Mouse (Mus musculus) left cerebral cortex, postnatal 36 days (tissue): ENCODE data around the gene Ttc28. TPM values are rescaled to one million over a fixed set of nuclear protein-coding genes. Genes with fewer than 3 reads are reported as not detected.

ENCODE experiments used
- DNase-seq, 2 experiments: peaks; one replicate each; pipeline ENCODE4 v3.0.0; 2021 to 2022; ENCODE audit warnings: low spot score in 2 of 2, mixed read lengths in 1 of 2
- intact Hi-C: fragments of 180-260 bp; cut with DNase I; formaldehyde crosslinking; loops from one replicate; pipeline ENCODE4 v1.15.1; 2025
- microRNA-seq: library from miRNA; unstranded; fragments of <30 nt; microRNA quantifications from one replicate; pipeline ENCODE4 v1.2.0, GENCODE M21; 2022
- total RNA-seq, 2 experiments: library from RNA; stranded (reverse); gene quantifications; 2 replicates each; pipeline ENCODE4 v1.2.3; 2021

Ttc28 gene
- total RNA-seq, 2 experiments from 2014 or later: 9.6 to 11.9 TPM

GRCm38 (mm10) chr5:111325813-111326212 lies 446.2 kb downstream of the Ttc28 start:
- DNase-seq: no peak
- intact Hi-C loops: no loop called here

GRCm38 (mm10) chr5:111327420-111327819 lies 447.8 kb downstream of the Ttc28 start:
- DNase-seq: no peak
- intact Hi-C loops: no loop called here

- no peak for DNase-seq
- intact Hi-C loops: loop anchor here (5.0 to 10.0 kb wide), 2 partner anchors 38 to 485 kb away; no protein-coding TSS in a partner anchor
Observed at GRCm38 (mm10) chr5:111329782-111330416, 450.3 kb downstream of the Ttc28 start.

GRCm38 (mm10) chr5:111330417-111331098 lies 451.0 kb downstream of the Ttc28 start, which contains the start of gene Pitpnb:
Gene Pitpnb (plus strand): TSS chr5:111330763.
- intact Hi-C loops: loop anchor here (5.0 to 10.0 kb wide), 2 partner anchors 38 to 486 kb away; no protein-coding TSS in a partner anchor
- peak; percentile 98 to 99 for DNase-seq

- intact Hi-C loops: loop anchor here (5.0 to 10.0 kb wide), 2 partner anchors 39 to 486 kb away; no protein-coding TSS in a partner anchor
- no peak for DNase-seq
Observed at GRCm38 (mm10) chr5:111331099-111331435, 451.5 kb downstream of the Ttc28 start.

GRCm38 (mm10) chr5:111335939-111336691 lies 456.5 kb downstream of the Ttc28 start:
- intact Hi-C loops: loop anchor here (10.0 kb wide), 1 partner anchor 491 kb away; no protein-coding TSS in a partner anchor

More at GRCm38 (mm10) chr5:111335939-111336691, 456.5 kb downstream of the Ttc28 start:
- DNase-seq: no peak

Small RNA genes lying within 50 kb of the gene (microRNA-seq; reads per million reads assigned to microRNA genes)
- gene Mir701: 8.4 reads per million, percentile 26 among the genes with 10 or more reads in this experiment

Other genes with a start within 250 kb of the Ttc28 start
- 10 to 100 TPM; 20.3 to 25.1 TPM for gene Noc4l, start 226.4 kb upstream of the Ttc28 start, total RNA-seq
- 10 to 100 TPM; 28.7 to 31.7 TPM for gene Ddx51, start 226.4 kb upstream of the Ttc28 start, total RNA-seq
- gene Ep400, start 109.1 kb upstream of the Ttc28 start, total RNA-seq: 100 to 1,000 TPM in 1 of 2 experiments, 10 to 100 TPM in 1; 95.6 to 101 TPM
- 10 to 100 TPM; 21.6 to 21.8 TPM for gene Pus1, start 99.1 kb upstream of the Ttc28 start, total RNA-seq
- 10 to 100 TPM; 64.9 to 80.5 TPM for gene Ulk1, start 69.7 kb upstream of the Ttc28 start, total RNA-seq
- 10 to 100 TPM; 11.3 to 13.5 TPM for gene Hscb, start 40.0 kb upstream of the Ttc28 start, total RNA-seq
- 1 to 10 TPM in 1 of 2 experiments, under 1 TPM in 1; 0.99 to 1.6 TPM for gene Chek2, start 39.8 kb upstream of the Ttc28 start, total RNA-seq